Mouse (Mus musculus): ENCODE results near the gene Mctp1.

- TF ChIP-seq POLR2A (IDR thresholded peaks at IDR 0.05; ENCODE audit: borderline replicate concordance, control insufficient read depth, low read depth, low read length) (no peak), CTCF (IDR thresholded peaks at IDR 0.05; ENCODE audit: control insufficient read depth, insufficient read depth, low read length) (no peak)
Observed at GRCm38 (mm10) chr13:76801126-76801632, 416.8 kb downstream of the Mctp1 start.
